Mouse (Mus musculus): ENCODE results near the gene Nckap5l. TPM values are rescaled to one million over a fixed set of nuclear protein-coding genes. Genes with fewer than 3 reads are reported as not detected.
"Not testable (repeated sequence)": the region's sequence is repeated elsewhere in the genome, so short reads cannot be mapped to it uniquely, and the experiment has no call there.

Nckap5l gene
- polyA plus RNA-seq, 1 experiment from 2014 or later = 9.2 TPM

GRCm38 (mm10) chr15:99386110-99386509 is 71.4 kb downstream of the Nckap5l start:
- H3K4me2 ChIP-seq (ENCODE audit: low read length); H3K27ac ChIP-seq (replicated peaks in 1 of 2; ENCODE audit: control insufficient read depth in 1 of 2, insufficient read depth in 1 of 2, low read depth in 2 of 2, low read length in 2 of 2); H3K27me3 ChIP-seq (ENCODE audit: control insufficient read depth, insufficient read depth, low read length); H3K4me3 ChIP-seq (ENCODE audit: control insufficient read depth in 1 of 2, insufficient read depth in 1 of 2, low read depth in 1 of 2, low read length in 2 of 2); H3K36me3 ChIP-seq (ENCODE audit: control insufficient read depth, insufficient read depth, low read length); H3K4me1 ChIP-seq (ENCODE audit: control insufficient read depth in 2 of 2, insufficient read depth in 2 of 2, low read length in 2 of 2); H3K9me3 ChIP-seq (ENCODE audit: control insufficient read depth, low read length); ATAC-seq (ENCODE audit: insufficient number of reproducible peaks, insufficient read depth, low FRiP score, low read depth); H3K9ac ChIP-seq (ENCODE audit: low read length): not testable (repeated sequence)
- 68% methylated on average over 3 of the region's 3 CpGs for WGBS

- H3K36me3 ChIP-seq (ENCODE audit: control insufficient read depth, insufficient read depth, low read length) = no peaks in the 10 kb centered on the region
- H3K27me3 ChIP-seq (ENCODE audit: control insufficient read depth, insufficient read depth, low read length) = no peaks in the 10 kb centered on the region
- H3K9ac ChIP-seq (ENCODE audit: low read length) = no peak overlapping the region
- WGBS = 58% methylated on average over 6 of the region's 6 CpGs
- H3K4me2 ChIP-seq (ENCODE audit: low read length) = no peak overlapping the region
- H3K9me3 ChIP-seq (ENCODE audit: control insufficient read depth, low read length) = no peaks in the 10 kb centered on the region
- H3K4me3 ChIP-seq (ENCODE audit: control insufficient read depth in 1 of 2, insufficient read depth in 1 of 2, low read depth in 1 of 2, low read length in 2 of 2) = no peak overlapping the region
- ATAC-seq (ENCODE audit: insufficient number of reproducible peaks, insufficient read depth, low FRiP score, low read depth) = no peak
- no peak overlapping the region for H3K27ac ChIP-seq (replicated peaks in 1 of 2; ENCODE audit: control insufficient read depth in 1 of 2, insufficient read depth in 1 of 2, low read depth in 2 of 2, low read length in 2 of 2)
- peaks cover 0 to 2% of the 10 kb centered on the region in 2 experiments; a peak in 1 of 4 replicates for H3K4me1 ChIP-seq (ENCODE audit: control insufficient read depth in 2 of 2, insufficient read depth in 2 of 2, low read length in 2 of 2)
These were observed 73.5 kb downstream of the Nckap5l start for GRCm38 (mm10) chr15:99384071-99384470.

GRCm38 (mm10) chr15:99382893-99383292 is 74.7 kb downstream of the Nckap5l start:
- H3K27ac ChIP-seq (replicated peaks in 1 of 2; ENCODE audit: control insufficient read depth in 1 of 2, insufficient read depth in 1 of 2, low read depth in 2 of 2, low read length in 2 of 2) = no peak overlapping the region
- no peak overlapping the region for H3K4me2 ChIP-seq (ENCODE audit: low read length)
- no peak overlapping the region for H3K9ac ChIP-seq (ENCODE audit: low read length)
- H3K36me3 ChIP-seq (ENCODE audit: control insufficient read depth, insufficient read depth, low read length) = no peaks in the 10 kb centered on the region
- H3K4me3 ChIP-seq (ENCODE audit: control insufficient read depth in 1 of 2, insufficient read depth in 1 of 2, low read depth in 1 of 2, low read length in 2 of 2) = no peak overlapping the region
- no peak for ATAC-seq (ENCODE audit: insufficient number of reproducible peaks, insufficient read depth, low FRiP score, low read depth)
- peaks cover 0 to 2% of the 10 kb centered on the region in 2 experiments; a peak in 1 of 4 replicates for H3K4me1 ChIP-seq (ENCODE audit: control insufficient read depth in 2 of 2, insufficient read depth in 2 of 2, low read length in 2 of 2)
- 0 out of 2 replicates have a peak, but pooled peaks cover 4% of the 10 kb centered on the region for H3K9me3 ChIP-seq (ENCODE audit: control insufficient read depth, low read length)
- H3K27me3 ChIP-seq (ENCODE audit: control insufficient read depth, insufficient read depth, low read length) = no peaks in the 10 kb centered on the region

- H3K4me1 ChIP-seq (ENCODE audit: control insufficient read depth in 2 of 2, insufficient read depth in 2 of 2, low read length in 2 of 2) = no peaks in the 10 kb centered on the region
- H3K4me3 ChIP-seq (ENCODE audit: control insufficient read depth in 1 of 2, insufficient read depth in 1 of 2, low read depth in 1 of 2, low read length in 2 of 2) = no peak overlapping the region
- no peak overlapping the region for H3K4me2 ChIP-seq (ENCODE audit: low read length)
- WGBS = 81% methylated on average over 5 of the region's 5 CpGs
- H3K27ac ChIP-seq (replicated peaks in 1 of 2; ENCODE audit: control insufficient read depth in 1 of 2, insufficient read depth in 1 of 2, low read depth in 2 of 2, low read length in 2 of 2) = no peak overlapping the region
- 0 out of 2 replicates have a peak, but pooled peaks cover 4% of the 10 kb centered on the region for H3K9me3 ChIP-seq (ENCODE audit: control insufficient read depth, low read length)
- H3K27me3 ChIP-seq (ENCODE audit: control insufficient read depth, insufficient read depth, low read length) = no peaks in the 10 kb centered on the region; the same call in 1 of the 2 replicates
- H3K9ac ChIP-seq (ENCODE audit: low read length) = no peak overlapping the region
- no peaks in the 10 kb centered on the region for H3K36me3 ChIP-seq (ENCODE audit: control insufficient read depth, insufficient read depth, low read length)
- no peak for ATAC-seq (ENCODE audit: insufficient number of reproducible peaks, insufficient read depth, low FRiP score, low read depth)
These were observed 81.3 kb downstream of the Nckap5l start for GRCm38 (mm10) chr15:99376240-99376639.

- Histone ChIP-seq H3K9me3 (ENCODE audit: control insufficient read depth, low read length) (0 out of 2 replicates have a peak, but pooled peaks cover 4% of the 10 kb centered on the region), H3K4me3 (ENCODE audit: control insufficient read depth in 1 of 2, insufficient read depth in 1 of 2, low read depth in 1 of 2, low read length in 2 of 2) (no peak overlapping the region), H3K27me3 (ENCODE audit: control insufficient read depth, insufficient read depth, low read length) (no peaks in the 10 kb centered on the region; the same call in 1 of the 2 replicates), H3K4me2 (ENCODE audit: low read length) (no peak overlapping the region), H3K9ac (ENCODE audit: low read length) (no peak overlapping the region), H3K4me1 (ENCODE audit: control insufficient read depth in 2 of 2, insufficient read depth in 2 of 2, low read length in 2 of 2) (no peaks in the 10 kb centered on the region), H3K27ac (replicated peaks in 1 of 2; ENCODE audit: control insufficient read depth in 1 of 2, insufficient read depth in 1 of 2, low read depth in 2 of 2, low read length in 2 of 2) (no peak overlapping the region), H3K36me3 (ENCODE audit: control insufficient read depth, insufficient read depth, low read length) (no peaks in the 10 kb centered on the region)
- 74% methylated on average over 3 of the region's 3 CpGs for WGBS
- ATAC-seq (ENCODE audit: insufficient number of reproducible peaks, insufficient read depth, low FRiP score, low read depth) = no peak
These were observed 82.0 kb downstream of the Nckap5l start for GRCm38 (mm10) chr15:99375581-99375980.

GRCm38 (mm10) chr15:99375036-99375435 is 82.5 kb downstream of the Nckap5l start:
- 90% methylated on average over 5 of the region's 5 CpGs for WGBS
- no peaks in the 10 kb centered on the region; the same call in 1 of the 2 replicates for H3K27me3 ChIP-seq (ENCODE audit: control insufficient read depth, insufficient read depth, low read length)
- no peaks in the 10 kb centered on the region for H3K36me3 ChIP-seq (ENCODE audit: control insufficient read depth, insufficient read depth, low read length)
- H3K4me3 ChIP-seq (ENCODE audit: control insufficient read depth in 1 of 2, insufficient read depth in 1 of 2, low read depth in 1 of 2, low read length in 2 of 2) = no peak overlapping the region
- H3K4me2 ChIP-seq (ENCODE audit: low read length) = no peak overlapping the region
- no peak overlapping the region for H3K9ac ChIP-seq (ENCODE audit: low read length)
- no peaks in the 10 kb centered on the region for H3K4me1 ChIP-seq (ENCODE audit: control insufficient read depth in 2 of 2, insufficient read depth in 2 of 2, low read length in 2 of 2)
- no peak for ATAC-seq (ENCODE audit: insufficient number of reproducible peaks, insufficient read depth, low FRiP score, low read depth)
- H3K9me3 ChIP-seq (ENCODE audit: control insufficient read depth, low read length) = 0 out of 2 replicates have a peak, but pooled peaks cover 4% of the 10 kb centered on the region
- H3K27ac ChIP-seq (replicated peaks in 1 of 2; ENCODE audit: control insufficient read depth in 1 of 2, insufficient read depth in 1 of 2, low read depth in 2 of 2, low read length in 2 of 2) = no peak overlapping the region

- no peaks in the 10 kb centered on the region; the same call in 1 of the 2 replicates for H3K27me3 ChIP-seq (ENCODE audit: control insufficient read depth, insufficient read depth, low read length)
- H3K9me3 ChIP-seq (ENCODE audit: control insufficient read depth, low read length) = no peaks in the 10 kb centered on the region
- 69% methylated on average over 9 of the region's 9 CpGs for WGBS
- H3K4me2 ChIP-seq (ENCODE audit: low read length) = no peak overlapping the region
- H3K4me1 ChIP-seq (ENCODE audit: control insufficient read depth in 2 of 2, insufficient read depth in 2 of 2, low read length in 2 of 2) = peaks cover 5 to 16% of the 10 kb centered on the region in 2 experiments
- no peaks in the 10 kb centered on the region for H3K36me3 ChIP-seq (ENCODE audit: control insufficient read depth, insufficient read depth, low read length)
- H3K27ac ChIP-seq (replicated peaks in 1 of 2; ENCODE audit: control insufficient read depth in 1 of 2, insufficient read depth in 1 of 2, low read depth in 2 of 2, low read length in 2 of 2) = no peak overlapping the region
- ATAC-seq (ENCODE audit: insufficient number of reproducible peaks, insufficient read depth, low FRiP score, low read depth) = no peak
- H3K4me3 ChIP-seq (ENCODE audit: control insufficient read depth in 1 of 2, insufficient read depth in 1 of 2, low read depth in 1 of 2, low read length in 2 of 2) = no peak overlapping the region
- H3K9ac ChIP-seq (ENCODE audit: low read length) = no peak overlapping the region
These were observed 84.8 kb downstream of the Nckap5l start for GRCm38 (mm10) chr15:99372761-99373160.
